Mouse (Mus musculus) heart, postnatal 10 days (tissue): ENCODE data around the gene Tor1aip2. TPM values are rescaled to one million over a fixed set of nuclear protein-coding genes. Genes with fewer than 3 reads are reported as not detected.
A peak's percentile ranks its signal among the peaks of the same experiment; 100 is the strongest.

Source experiments
- DNase-seq, 2 experiments: peaks; one replicate each; pipeline ENCODE4 v3.0.0; 2021
- intact Hi-C: fragments of 180-260 bp; cut with DNase I; formaldehyde crosslinking; loops from one replicate; pipeline ENCODE4 v1.15.1; 2025
- total RNA-seq, 2 experiments: library from RNA; stranded (reverse); gene quantifications; 2 replicates each; pipeline ENCODE4 v1.2.3; 2021

Tor1aip2 gene
- 10 to 100 TPM; 58.8 to 62.2 TPM for total RNA-seq

DNA sequence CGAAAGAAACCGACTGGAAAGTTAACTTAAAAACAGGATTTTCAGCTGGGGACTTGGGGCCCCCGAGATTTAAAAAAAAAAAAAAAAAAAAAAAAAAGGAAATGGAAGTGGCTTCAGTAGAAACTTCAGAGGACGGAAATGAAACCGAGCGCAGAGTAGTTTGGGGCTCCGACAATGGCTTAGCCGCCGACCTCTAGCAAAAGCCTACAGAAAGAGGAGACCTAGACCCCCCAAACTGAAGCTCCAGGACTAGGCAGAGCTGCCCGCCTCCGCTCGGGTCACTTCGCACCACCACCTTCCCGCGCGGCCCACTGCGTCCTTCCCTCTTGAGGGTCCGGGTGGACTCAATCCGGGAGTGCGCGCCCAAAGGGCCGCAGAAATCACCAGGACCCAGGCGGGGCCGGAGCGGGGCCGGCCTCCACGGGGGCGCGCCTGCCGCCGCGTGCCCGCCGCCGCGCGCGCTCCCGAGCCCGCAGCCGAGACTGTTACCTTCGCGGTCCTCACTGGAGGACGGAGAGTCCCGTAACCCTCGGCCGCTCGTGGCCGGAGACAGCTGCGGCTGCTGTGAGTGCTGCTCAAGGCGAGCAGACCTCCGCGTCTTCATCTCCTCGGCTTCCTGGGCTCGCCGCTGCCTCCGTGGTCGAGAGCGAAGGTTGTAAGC lies at the start of gene Tor1aip2:
Gene Tor1aip2 (plus strand): TSS at position 135 of the 661 bp plus-strand sequence.
- no peak for DNase-seq
- intact Hi-C loops: loop anchor here (2.0 kb wide), 1 partner anchor 63 kb away; the partner anchor contains the start of gene Cep350

DNA sequence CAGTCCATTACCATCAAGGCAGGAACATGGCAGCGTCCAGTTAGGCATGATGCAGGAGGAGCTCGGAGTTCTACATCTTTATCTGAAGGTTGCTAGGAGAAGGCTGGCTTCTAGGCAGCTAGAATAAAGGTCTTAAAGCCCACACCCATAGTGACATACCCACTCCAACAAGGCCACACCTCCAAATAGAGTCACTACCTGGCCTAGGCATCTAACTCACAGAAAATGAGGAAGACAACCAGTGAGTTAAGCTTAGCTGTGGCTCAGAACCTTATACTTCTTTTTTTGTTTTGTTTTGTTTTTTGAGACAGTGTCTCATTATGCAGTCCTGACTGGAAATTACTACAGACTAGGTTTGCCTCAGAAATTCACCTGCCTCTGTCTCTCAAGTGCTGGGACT lies 47.6 kb upstream of the Tor1aip2 start:
- intact Hi-C loops: no loop called here
- no peak for DNase-seq

DNA sequence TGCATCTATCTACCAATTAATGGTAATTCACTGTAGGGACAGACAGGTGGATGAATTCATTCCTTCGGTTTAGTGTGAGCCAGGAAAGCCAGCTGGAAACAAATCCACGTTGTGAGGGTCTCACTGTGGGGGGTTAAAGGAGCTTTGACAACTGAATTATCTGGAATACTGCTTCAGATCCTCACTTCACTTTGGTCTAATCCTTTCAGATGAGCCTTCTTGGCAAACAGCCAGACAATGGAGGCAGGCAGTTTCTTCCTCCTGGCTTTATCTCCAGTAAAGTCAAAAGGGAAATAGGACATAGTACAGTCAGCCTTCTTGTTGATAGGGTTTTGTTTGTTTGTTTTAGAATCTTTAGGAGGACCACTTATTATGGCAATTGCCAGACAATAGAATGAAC lies 45.8 kb upstream of the Tor1aip2 start:
- intact Hi-C loops: no loop called here
- peak; percentile 17 to 23 for DNase-seq

DNA sequence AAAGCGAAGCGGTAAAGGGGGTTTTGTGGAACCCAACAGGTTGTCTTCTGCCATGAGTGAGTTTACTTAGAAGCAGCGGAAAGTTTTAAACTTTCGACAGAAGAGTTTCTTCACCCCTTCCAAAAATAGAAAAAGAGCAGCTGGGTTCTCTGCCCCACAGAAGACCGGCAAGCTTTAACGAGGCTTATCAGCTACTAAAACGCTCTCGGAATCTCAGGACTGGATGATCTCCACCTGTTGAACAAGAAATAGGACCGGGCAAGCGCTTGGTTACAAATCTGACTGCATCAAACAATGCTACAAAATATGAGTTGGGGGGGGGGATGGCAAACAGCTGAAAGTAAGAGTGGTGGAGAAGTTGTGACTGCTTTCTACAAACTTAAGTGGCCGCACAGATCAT lies 44.8 kb upstream of the Tor1aip2 start:
- no peak for DNase-seq
- intact Hi-C loops: no loop called here

DNA sequence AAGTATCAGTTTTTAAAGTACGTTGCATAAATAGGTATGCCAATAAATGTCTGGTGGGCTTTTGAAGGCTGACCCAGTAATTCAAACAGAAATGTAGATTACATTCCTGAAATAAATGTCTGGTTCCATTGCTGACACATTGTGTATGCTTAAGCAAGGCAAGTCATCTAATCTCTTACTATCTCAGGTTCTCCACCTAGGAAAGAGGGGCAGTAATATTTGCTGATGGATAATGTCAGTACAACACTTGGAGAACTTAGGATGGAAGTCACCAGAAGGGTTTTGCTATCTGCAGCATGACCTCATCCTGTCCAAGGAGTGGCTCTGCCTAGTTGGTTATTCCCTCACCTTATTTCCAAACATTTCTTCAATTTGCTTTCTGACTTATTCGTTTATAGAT lies 40.7 kb upstream of the Tor1aip2 start:
- intact Hi-C loops: no loop called here
- DNase-seq: no peak

DNA sequence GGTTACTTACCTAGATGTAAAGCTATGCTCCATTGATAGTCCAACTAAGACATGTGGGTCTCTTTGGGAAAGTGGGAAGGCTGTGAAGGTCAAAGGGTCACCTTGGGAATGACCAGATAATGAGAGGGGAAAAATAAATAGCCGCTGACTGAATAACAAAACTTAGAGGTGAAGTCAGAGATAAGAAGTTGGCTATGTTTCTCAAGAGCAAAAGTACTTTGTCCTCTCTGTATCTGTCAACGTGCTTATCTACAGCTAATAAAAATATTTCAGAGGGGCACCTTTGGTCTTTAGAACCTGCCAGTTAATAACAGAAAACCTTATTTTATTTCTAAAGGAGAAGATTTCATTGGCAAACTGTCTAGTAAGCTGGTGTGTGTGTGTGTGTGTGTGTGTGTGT lies 39.6 kb upstream of the Tor1aip2 start:
- DNase-seq: no peak
- intact Hi-C loops: no loop called here

DNA sequence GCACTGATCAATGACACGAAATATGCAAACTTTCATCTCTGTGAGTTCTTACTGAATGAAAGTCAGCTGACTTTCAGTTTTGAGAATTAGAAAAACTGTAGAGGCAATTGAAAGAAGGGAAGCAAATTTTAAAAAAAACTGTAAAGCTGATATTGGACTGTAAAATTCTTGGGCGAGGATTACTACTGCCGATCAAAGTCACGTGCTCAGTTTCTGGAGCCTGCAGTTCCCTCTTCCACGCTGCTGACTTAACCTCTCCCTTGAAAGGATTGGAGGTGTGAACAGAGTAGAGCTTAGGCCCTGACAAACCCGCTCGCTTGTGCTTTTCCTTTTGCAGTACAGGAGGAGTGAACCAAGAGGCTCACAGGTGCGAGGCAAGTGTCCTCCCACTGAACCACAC lies 32.8 kb upstream of the Tor1aip2 start:
- no peak for DNase-seq
- intact Hi-C loops: no loop called here

DNA sequence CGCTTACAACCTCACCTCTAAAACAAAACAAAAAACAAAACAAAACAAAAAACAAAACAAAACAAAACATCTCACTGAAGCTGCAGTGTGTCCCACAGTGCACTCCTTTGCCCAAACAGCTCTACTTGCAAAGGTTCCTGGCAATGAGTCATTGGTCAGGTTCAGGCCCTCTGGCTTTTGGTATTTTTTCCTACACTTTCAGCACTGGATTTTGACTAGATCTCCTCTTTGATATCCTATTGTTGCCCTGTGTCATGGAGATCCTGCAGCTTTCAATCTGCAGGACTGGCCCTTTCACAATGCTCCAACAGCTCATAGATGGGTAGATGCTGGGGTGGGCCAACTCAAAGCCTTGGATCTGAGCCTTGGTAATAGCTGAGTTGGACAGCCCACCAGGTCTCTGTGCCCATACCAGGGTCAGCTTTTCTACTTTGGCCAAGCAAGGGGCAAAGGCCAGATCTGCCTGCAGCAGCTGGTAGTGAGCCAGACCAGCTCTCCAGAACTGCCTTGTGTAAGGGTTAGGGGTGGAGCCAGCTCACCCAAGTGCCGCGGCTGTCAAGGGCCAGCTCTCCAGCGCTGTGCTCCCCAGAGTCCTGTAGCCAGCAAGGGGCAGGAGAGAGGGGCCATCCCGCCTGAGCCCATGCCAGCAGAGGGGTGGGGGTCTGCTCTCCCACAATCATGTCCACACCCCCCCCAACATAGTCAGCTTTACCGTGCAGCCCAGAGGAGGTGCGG lies 31.8 kb upstream of the Tor1aip2 start:
- intact Hi-C loops: no loop called here
- peak in 1 of 2 experiments; percentile 22 for DNase-seq

DNA sequence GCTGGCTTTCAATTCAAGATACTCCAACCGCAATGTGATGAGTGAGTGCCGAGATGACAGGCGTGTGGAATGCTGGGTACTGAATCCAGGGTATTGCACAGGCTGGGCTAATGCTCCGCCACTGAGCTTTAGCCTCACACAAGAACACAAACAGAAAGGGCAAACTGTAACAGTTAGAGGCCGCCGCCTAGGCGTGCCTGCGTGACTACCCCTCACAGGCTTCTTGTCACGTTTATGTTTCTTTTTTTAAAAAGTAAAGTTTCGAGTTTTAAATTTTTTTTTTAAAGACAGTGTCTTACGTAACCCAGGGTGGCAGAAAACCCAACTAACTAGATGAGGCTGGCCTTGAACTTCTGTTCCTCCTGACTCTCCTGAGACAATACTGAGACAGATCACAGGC lies 29.3 kb upstream of the Tor1aip2 start:
- no peak for DNase-seq
- intact Hi-C loops: no loop called here

DNA sequence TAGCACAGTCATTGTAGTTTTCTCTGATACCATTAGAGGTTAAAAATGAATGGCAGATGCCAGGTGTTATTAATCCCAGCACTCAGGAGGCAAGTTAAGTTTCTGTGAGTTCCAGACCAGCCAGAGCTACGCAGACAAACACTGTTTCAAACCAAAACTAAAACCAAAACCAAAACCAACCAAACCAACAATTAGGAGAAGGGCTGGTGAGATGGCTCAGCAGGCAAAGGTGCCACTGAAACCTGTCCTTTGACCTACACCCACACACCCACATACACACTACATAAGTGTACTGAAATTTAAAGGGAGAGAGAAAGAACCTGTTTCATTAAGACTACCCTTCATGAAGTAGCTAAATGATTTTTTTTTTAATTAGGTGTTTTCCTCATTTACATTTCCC lies 26.2 kb upstream of the Tor1aip2 start:
- no peak for DNase-seq
- intact Hi-C loops: no loop called here

DNA sequence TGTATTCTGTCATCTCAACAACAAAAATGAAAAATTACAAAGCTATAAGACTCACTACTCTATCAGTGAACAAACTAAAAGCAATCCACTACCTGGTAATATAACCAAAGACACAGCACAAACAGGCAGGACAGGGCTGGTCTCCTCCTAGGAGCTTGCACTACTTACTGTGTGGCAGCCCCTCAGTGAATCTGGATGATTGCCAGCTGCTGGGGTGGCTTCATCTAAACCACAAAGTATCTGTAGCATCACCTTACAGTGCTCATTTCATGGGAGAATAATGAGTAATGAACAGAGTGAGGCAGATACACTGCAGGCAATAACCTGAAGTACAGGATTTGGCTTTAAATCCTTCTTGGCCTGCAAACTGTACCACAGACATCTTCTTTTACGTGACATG lies 15.4 kb upstream of the Tor1aip2 start:
- intact Hi-C loops: no loop called here
- DNase-seq: no peak

DNA sequence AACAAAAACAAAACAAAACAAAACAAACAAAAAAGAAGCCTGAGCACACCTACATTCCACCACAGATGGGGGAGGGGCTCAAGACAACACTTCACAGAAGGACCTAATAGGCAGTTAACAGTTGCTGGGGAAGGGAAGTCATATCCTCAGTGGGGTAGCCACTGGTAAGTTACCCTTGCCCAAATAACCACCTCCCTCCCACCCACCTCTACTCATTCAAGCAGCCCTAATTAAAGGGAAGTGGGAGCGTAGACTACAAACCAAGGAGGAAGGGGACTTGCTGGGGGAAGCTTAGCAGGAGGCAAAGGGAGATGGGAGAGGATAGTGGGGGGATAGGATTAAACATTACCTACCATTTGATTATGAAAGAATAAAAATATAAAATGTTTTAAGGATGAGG lies 14.8 kb upstream of the Tor1aip2 start:
- no peak for DNase-seq
- intact Hi-C loops: no loop called here

DNA sequence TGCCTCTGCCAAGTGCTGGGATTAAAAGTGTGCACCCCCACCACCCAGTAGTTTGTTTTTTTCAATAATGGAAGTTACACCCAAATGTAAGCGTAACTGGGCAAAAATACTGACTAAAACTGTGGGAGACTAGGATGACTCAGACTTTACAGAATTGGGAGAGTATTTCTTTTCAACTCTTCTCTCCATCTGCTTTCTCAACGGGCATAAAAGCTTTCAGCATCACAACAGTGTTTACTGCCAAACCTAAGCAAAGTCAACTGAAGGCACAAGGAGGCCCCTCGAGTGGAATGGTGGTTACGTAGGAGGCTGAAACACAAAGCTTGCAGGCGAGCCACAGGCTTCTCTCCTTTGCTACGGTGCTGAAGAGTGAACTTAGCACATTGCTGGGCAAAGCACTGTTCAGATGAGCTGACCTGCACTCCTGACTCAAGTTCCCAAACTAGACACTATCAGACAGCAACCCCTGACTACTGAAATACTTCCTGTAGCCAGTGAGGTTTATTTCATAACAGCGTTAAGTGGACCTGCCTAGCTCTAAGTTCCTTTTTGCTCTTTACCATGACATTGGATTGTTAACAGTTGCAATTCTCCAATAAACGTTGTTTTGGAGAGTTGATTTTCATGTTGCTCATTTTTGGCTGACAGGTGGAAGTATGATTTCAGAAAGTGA lies 10.2 kb upstream of the Tor1aip2 start:
- no peak for DNase-seq

DNA sequence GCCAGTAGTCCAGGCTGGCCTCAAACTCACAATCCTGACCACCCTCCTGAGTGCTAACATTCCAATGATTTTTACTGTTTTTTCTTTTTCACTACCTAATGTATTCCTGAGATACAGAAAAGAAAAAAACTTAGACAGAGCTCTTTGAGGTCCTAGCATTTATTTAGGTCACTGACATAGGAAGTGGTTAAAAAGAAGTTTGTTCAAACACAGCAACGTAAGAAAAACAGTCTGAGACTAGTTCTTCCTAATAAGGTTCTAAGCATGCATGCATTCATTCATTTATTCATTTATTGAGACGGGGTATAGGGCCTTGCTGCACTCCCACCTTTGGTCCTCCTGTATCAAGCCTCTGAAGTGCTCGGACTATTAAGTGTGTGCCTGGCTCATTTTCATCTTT lies 7.4 kb upstream of the Tor1aip2 start:
- intact Hi-C loops: no loop called here
- DNase-seq: no peak

More for the DNA sequence above, 10.2 kb upstream of the Tor1aip2 start:
- intact Hi-C loops: no loop called here

DNA sequence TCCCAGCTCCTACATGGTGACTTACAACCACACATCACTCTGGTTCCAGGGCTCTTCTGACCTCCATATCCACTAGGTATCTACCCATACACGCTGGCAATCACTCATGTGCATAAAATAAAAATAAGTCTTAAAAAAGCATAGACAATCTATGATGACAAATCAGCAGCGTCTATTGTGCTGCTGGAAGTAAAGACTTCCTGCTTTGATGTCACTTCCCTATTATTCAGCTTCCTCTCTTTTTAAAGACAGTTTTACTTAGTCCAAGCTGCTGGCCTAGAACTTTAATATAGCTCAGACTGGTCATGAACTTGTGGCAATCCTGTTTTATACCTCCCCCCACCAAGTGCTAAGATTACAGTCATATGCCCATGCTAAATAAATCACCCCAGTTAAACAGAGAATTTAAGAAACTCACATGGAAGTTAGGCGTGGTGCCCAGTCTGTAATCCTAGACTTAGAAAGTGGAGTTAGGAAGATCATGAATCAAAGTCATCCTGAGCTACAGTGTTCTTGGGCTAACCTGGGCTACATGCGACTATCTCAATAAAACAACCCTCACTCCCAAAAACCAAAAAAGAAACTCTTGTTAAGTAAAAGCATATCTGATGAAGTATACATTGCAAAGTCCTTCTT lies 6.7 kb upstream of the Tor1aip2 start:
- no peak for DNase-seq
- intact Hi-C loops: no loop called here

DNA sequence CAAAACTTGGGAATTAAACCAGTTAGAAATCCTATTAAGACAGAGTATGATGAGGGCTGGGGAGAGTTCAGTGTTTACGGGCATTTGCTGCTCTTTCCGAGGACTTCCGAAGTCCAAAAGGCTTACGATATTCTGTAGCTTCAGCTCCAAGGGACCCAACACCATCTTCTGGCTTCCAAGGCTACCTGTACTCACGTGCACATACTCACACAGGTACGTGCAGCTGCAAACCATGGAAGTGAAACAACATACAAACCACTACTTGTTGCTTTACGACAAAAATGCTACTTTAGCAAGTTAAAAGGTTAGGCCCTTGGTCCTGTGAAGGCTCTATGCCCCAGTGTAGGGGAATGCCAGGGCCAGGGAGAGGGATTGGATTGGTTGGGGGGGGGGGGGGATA lies 1.3 kb upstream of the Tor1aip2 start:
- DNase-seq: no peak
- intact Hi-C loops: loop anchor here (2.0 kb wide), 1 partner anchor 61 kb away; the partner anchor contains the start of gene Cep350

DNA sequence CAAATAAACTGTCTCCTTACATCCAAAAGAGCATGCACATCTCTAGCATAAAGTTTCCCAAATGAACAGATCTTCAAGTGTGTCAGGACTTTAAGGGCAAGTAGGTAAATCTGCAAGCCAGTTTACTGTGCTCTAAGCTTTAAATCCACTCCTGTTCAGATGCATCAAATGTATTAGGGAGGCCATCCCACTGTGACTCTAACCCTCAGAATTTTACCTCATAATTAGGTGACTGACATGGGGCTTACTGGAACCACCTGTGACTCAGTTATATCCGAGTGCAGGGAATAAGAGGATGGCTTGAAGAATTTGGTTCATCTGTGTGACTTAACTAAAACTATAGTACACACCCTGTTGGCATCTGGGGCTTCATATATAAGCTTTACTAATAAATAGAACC lies 542 bp upstream of the Tor1aip2 start:
- intact Hi-C loops: loop anchor here (2.0 kb wide), 1 partner anchor 62 kb away; the partner anchor contains the start of gene Cep350
- DNase-seq: no peak

DNA sequence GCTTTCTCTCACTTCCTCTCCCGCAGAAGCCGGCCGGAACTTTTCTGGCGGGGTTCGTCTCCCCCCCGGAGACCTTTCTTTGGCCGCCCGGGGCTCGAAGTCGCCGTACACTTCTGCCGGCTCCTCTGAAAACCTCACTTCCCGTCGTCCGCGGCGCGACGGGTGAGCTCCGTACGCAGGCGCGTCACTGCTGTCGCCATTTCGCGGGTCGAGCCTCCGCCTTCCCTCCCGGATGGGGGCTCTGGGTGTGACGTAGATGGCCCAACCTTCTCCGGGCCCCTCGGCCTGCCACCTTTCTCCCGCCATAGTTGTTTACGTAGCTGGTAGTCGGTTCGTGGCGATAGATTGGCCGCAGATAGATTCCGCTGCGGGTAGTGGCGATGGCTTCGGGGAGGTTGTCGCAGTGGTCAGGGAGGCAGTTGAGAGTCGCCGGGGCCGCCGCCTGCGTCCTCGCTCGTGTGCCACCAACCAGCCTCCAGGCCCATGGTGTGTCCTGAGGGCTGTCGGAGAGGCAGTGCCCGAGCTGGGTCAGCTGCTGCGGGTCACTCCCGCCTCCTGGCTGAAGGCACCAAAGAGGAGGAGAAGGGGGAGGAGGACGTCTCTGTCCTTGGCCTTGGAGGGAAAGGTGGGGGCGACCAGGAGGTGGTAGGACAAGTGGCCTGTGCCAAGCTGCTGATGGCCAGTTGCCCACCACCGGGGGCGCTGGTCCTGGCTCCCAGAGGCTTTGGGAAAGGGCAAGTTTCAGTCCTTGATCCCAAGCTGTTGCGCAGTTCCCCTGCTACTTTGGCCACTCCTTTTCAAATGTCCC lies 931 bp downstream of the Tor1aip2 start, which contains the start of gene Tor1aip1:
Gene Tor1aip1 (minus strand): TSS at position 551 of the 808 bp plus-strand sequence.
- DNase-seq: peak; percentile 99
- intact Hi-C loops: loop anchor here (2.0 kb wide), 1 partner anchor 63 kb away; the partner anchor contains the start of gene Cep350

DNA sequence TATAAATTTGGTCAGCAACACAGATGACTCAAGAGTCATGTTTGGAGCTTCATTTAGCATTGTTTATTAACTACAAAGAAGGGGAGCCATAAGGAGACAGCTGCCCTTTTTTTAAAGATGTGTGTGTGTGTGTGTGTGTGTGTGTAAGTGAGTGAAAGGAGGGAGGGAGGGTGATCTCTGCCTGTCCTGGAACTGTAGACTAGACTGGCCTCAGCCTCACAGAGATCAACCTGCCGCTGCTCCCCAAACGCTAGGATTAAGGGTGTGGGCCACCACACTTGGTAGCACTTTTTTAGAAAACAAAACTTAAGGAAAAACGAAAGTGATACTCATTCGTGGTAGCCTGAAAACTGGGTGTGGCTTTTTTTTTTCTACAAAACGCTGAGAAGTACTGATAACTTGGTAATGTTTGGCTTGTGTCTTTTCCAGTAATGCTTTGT lies 2.0 kb downstream of the Tor1aip2 start:
- DNase-seq: peak; percentile 35 to 49
- intact Hi-C loops: no loop called here

DNA sequence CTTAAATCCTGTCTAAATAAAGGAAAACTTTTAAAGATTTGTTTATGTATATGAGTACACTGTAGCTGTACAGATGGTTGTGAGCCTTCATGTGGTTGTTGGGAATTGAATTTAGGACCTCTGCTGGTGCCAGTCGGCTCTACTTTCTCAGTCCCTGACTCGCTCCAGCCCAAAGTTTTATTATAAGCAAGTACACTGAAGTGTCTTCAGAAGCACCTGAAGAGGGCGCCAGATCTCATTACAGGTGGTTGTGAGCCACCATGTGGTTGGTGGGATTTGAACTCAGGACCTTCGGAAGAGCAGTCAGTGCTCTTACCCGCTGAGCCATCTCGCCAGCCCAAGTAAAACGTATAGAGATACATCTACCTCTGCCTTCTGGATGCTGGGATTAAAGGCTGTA lies 4.8 kb downstream of the Tor1aip2 start:
- intact Hi-C loops: loop anchor here (5.0 kb wide), 1 partner anchor 187 kb away; no protein-coding TSS in a partner anchor
- peak in 1 of 2 experiments; percentile 22 for DNase-seq
